In genomic region chr13:119649699-119650046, GRCm38 (mm10) we compare ENCODE assay signal across 22 mouse cellular contexts. TPM values are rescaled to one million over a fixed set of nuclear protein-coding genes. Genes with fewer than 3 reads are reported as not detected.
A peak's percentile ranks its signal among the peaks of the same experiment; 100 is the strongest.
DNase-seq lines count a peak whose midpoint lies in the region; ATAC-seq and TF ChIP-seq lines count a peak whose summit lies in the region.
"Had no signal": no experiment of that assay in that cellular context is flagged by ENCODE, and none has a peak within 500 bp of the region (broad histone marks: within the 10 kb centered on the region; RNA-seq: fewer than 3 reads in every experiment).

No protein-coding gene starts in this region.

- no peak overlapping the region for H3K4me3 ChIP-seq in forebrain, embryonic 10.5 days
- H3K4me3 ChIP-seq in forebrain, embryonic 11.5 days (ENCODE audit: low read depth, low read length): no peak overlapping the region
- peak overlapping the region; percentile 11; the same call in 1 of the 2 replicates for H3K4me3 ChIP-seq in left cerebral cortex, adult 2 months
- no peak overlapping the region for H3K4me3 ChIP-seq in forebrain, postnatal 0 days (ENCODE audit: low read depth, low read length)
- H3K4me3 ChIP-seq in myocyte: no peak overlapping the region
- H3K4me3 ChIP-seq in liver, embryonic 12.5 days: no peak overlapping the region
- H3K4me3 ChIP-seq: embryonic facial prominence, embryonic 15.5 days; heart, embryonic 15.5 days; limb, embryonic 10.5 days had no signal

- H3K9ac ChIP-seq in forebrain, embryonic 11.5 days (ENCODE audit: low read length): no peak overlapping the region
- 0 out of 2 replicates have a peak overlapping the region, but pooled peaks have one; percentile 31 for H3K9ac ChIP-seq in forebrain, postnatal 0 days
- no peak overlapping the region for H3K9ac ChIP-seq in liver, embryonic 12.5 days
- H3K9ac ChIP-seq: embryonic facial prominence, embryonic 15.5 days; heart, embryonic 15.5 days; lung, embryonic 14.5 days had no signal

- 0 out of 2 replicates have a peak overlapping the region, but pooled peaks have one; percentile 6 for H3K27ac ChIP-seq in forebrain, embryonic 10.5 days
- H3K27ac ChIP-seq in forebrain, embryonic 11.5 days (ENCODE audit: low read depth, low read length): no peak overlapping the region
- H3K27ac ChIP-seq in left cerebral cortex, adult 2 months: peak overlapping the region; percentile 75
- H3K27ac ChIP-seq in forebrain, postnatal 0 days (ENCODE audit: low read depth, low read length): peak overlapping the region; percentile 70
- H3K27ac ChIP-seq in liver, embryonic 12.5 days: no peak overlapping the region
- H3K27ac ChIP-seq: embryonic facial prominence, embryonic 15.5 days; heart, embryonic 15.5 days; limb, embryonic 10.5 days; macrophage; stomach, postnatal 0 days had no signal

- WGBS in forebrain, embryonic 10.5 days: 95% methylated on average over 1 of the region's 1 CpGs
- WGBS in forebrain, embryonic 11.5 days: 84% methylated on average over 1 of the region's 1 CpGs
- 69% methylated on average over 1 of the region's 1 CpGs for WGBS in forebrain, postnatal 0 days
- WGBS in liver, embryonic 12.5 days (ENCODE audit: insufficient replicate concordance): 50% methylated on average over 1 of the region's 1 CpGs

- H3K79me2 ChIP-seq in myocyte (ENCODE audit: control insufficient read depth, insufficient read depth): no peaks in the 10 kb centered on the region

- no peak for ATAC-seq in forebrain, embryonic 11.5 days (replicated peaks; ENCODE audit: low FRiP score)
- no peak for ATAC-seq in forebrain, postnatal 0 days
- no peak for ATAC-seq in liver, embryonic 12.5 days
- ATAC-seq: CD4-positive, CD25-positive, alpha-beta regulatory T cell, adult 4 months had no signal

- H3K4me1 ChIP-seq in forebrain, embryonic 10.5 days: peaks cover 8% of the 10 kb centered on the region
- H3K4me1 ChIP-seq in forebrain, embryonic 11.5 days (replicated peaks; ENCODE audit: control insufficient read depth, insufficient read depth, low read length): no peaks in the 10 kb centered on the region
- no peaks in the 10 kb centered on the region for H3K4me1 ChIP-seq in forebrain, postnatal 0 days (ENCODE audit: insufficient read depth)
- no peaks in the 10 kb centered on the region for H3K4me1 ChIP-seq in liver, embryonic 12.5 days
- H3K4me1 ChIP-seq: embryonic facial prominence, embryonic 15.5 days; heart, embryonic 15.5 days; limb, embryonic 10.5 days had no signal

- TF ChIP-seq POLR2A in myocyte (IDR thresholded peaks at IDR 0.05; ENCODE audit: insufficient read length, low read depth): no peak

- no peaks in the 10 kb centered on the region for H3K9me3 ChIP-seq in forebrain, embryonic 10.5 days
- H3K9me3 ChIP-seq in forebrain, embryonic 11.5 days (ENCODE audit: control insufficient read depth, low read length): no peaks in the 10 kb centered on the region
- H3K9me3 ChIP-seq in forebrain, postnatal 0 days (ENCODE audit: low read length): no peaks in the 10 kb centered on the region
- no peaks in the 10 kb centered on the region for H3K9me3 ChIP-seq in liver, embryonic 12.5 days (replicated peaks)
- H3K9me3 ChIP-seq: embryonic facial prominence, embryonic 15.5 days; G1E; heart, embryonic 15.5 days; limb, embryonic 10.5 days had no signal

- H3K4me2 ChIP-seq in forebrain, embryonic 11.5 days (ENCODE audit: low read depth, low read length, severe bottlenecking): no peak overlapping the region
- peak overlapping the region; percentile 30 for H3K4me2 ChIP-seq in forebrain, postnatal 0 days (ENCODE audit: low read depth)
- H3K4me2 ChIP-seq in myocyte (ENCODE audit: low read depth): peak overlapping the region; percentile 67
- no peak overlapping the region for H3K4me2 ChIP-seq in liver, embryonic 12.5 days
- H3K4me2 ChIP-seq: embryonic facial prominence, embryonic 15.5 days; heart, embryonic 15.5 days; liver, embryonic 11.5 days; lung, embryonic 14.5 days had no signal

- intact Hi-C loops in left cerebral cortex, adult 2 months (cut with DNase I): loop anchor here (5.0 kb wide), 1 partner anchor 93 kb away; no protein-coding TSS in a partner anchor
- intact Hi-C loops in left cerebral cortex, postnatal 36 days (cut with DNase I): loop anchor here (5.0 kb wide), 1 partner anchor 43 kb away; the partner anchor contains the start of gene Hmgcs1

- no peaks in the 10 kb centered on the region for H3K36me3 ChIP-seq in forebrain, embryonic 10.5 days (replicated peaks)
- no peaks in the 10 kb centered on the region for H3K36me3 ChIP-seq in forebrain, embryonic 11.5 days (ENCODE audit: control insufficient read depth, insufficient read depth, low read length)
- no peaks in the 10 kb centered on the region for H3K36me3 ChIP-seq in forebrain, postnatal 0 days (ENCODE audit: insufficient read depth)
- H3K36me3 ChIP-seq in myocyte (ENCODE audit: control insufficient read depth, insufficient read depth): no peaks in the 10 kb centered on the region
- no peaks in the 10 kb centered on the region for H3K36me3 ChIP-seq in liver, embryonic 12.5 days
- H3K36me3 ChIP-seq: embryonic facial prominence, embryonic 15.5 days; G1E; heart, embryonic 15.5 days; limb, embryonic 10.5 days had no signal

- no peak for DNase-seq in forebrain, embryonic 10.5 days (ENCODE audit: extremely low spot score, low spot score)
- DNase-seq in forebrain, embryonic 11.5 days (ENCODE audit: low spot score): no peak
- DNase-seq in left cerebral cortex, adult 2 months (ENCODE audit: extremely low spot score in 1 of 2, low spot score in 2 of 2): no peak
- DNase-seq in left cerebral cortex, postnatal 36 days (ENCODE audit: low spot score in 2 of 2): no peak
- DNase-seq in forebrain, postnatal 0 days: no peak
- DNase-seq in frontal cortex, adult 2 months (ENCODE audit: extremely low spot score in 1 of 2, low spot score in 1 of 2): no peak
- DNase-seq: cerebellum, adult 9-10 months; embryo, embryonic 11 days; kidney, adult 18-20 months; lung, embryonic 14.5 days; thymus, postnatal 25 days had no signal

- TF ChIP-seq CTCF in left cerebral cortex, adult 2 months (IDR thresholded peaks at IDR 0.05): no peak
- TF ChIP-seq CTCF in forebrain, postnatal 0 days (IDR thresholded peaks at IDR 0.05; ENCODE audit: low read depth): no peak

- no peaks in the 10 kb centered on the region for H3K27me3 ChIP-seq in forebrain, embryonic 10.5 days (ENCODE audit: poor library complexity, severe bottlenecking)
- H3K27me3 ChIP-seq in forebrain, embryonic 11.5 days (ENCODE audit: control insufficient read depth, insufficient read depth, low read length): no peaks in the 10 kb centered on the region
- no peaks in the 10 kb centered on the region for H3K27me3 ChIP-seq in forebrain, postnatal 0 days (ENCODE audit: insufficient read depth, low read length)
- no peaks in the 10 kb centered on the region for H3K27me3 ChIP-seq in myocyte (ENCODE audit: control insufficient read depth, insufficient read depth, insufficient read length)
- H3K27me3 ChIP-seq in liver, embryonic 12.5 days (replicated peaks): no peaks in the 10 kb centered on the region
- H3K27me3 ChIP-seq: embryonic facial prominence, embryonic 15.5 days; heart, embryonic 15.5 days had no signal

- H3ac ChIP-seq in myocyte (ENCODE audit: control insufficient read depth, insufficient read length): no peak overlapping the region

TF ChIP-seq in myocyte, 11 proteins besides CTCF, POLR2A, EP300 and RAD21:
- TF ChIP-seq SRF (IDR thresholded peaks at IDR 0.05; ENCODE audit: control insufficient read depth, insufficient read length, low read depth) (no peak), POLR2AphosphoS2 (IDR thresholded peaks at IDR 0.05; ENCODE audit: insufficient read length, low read depth) (no peak), REST (IDR thresholded peaks at IDR 0.05; ENCODE audit: insufficient read depth, insufficient read length) (no peak), MAX (IDR thresholded peaks at IDR 0.05; ENCODE audit: low read depth) (no peak), CEBPB (IDR thresholded peaks at IDR 0.05; ENCODE audit: insufficient read depth, poor library complexity, severe bottlenecking) (no peak), TCF12 (IDR thresholded peaks at IDR 0.05; ENCODE audit: insufficient read depth, poor library complexity, severe bottlenecking) (no peak), MYOG (IDR thresholded peaks at IDR 0.05; ENCODE audit: control insufficient read depth in 1 of 3, insufficient read depth in 1 of 3, insufficient read length in 2 of 3, low read depth in 2 of 3) (no peak), E2F4 (IDR thresholded peaks at IDR 0.05; ENCODE audit: insufficient read depth) (no peak), TCF3 (IDR thresholded peaks at IDR 0.05; ENCODE audit: insufficient read length, low read depth) (no peak), USF1 (IDR thresholded peaks at IDR 0.05; ENCODE audit: low read depth) (no peak)

RNA-seq across cellular contexts. Expression of gene Ccl28, which starts 26.1 kb away (rescaled TPM):
- 0.06 and 0.19 TPM in 2 replicates for polyA plus RNA-seq in forebrain, embryonic 10.5 days (2016; fragmentation: Nextera tagmentation; extraction: Ambion mirVana)
- polyA plus RNA-seq in forebrain, embryonic 11.5 days (2014; fragmentation: Nextera tagmentation; extraction: Ambion mirVana): 0.19 and 0.41 TPM in 2 replicates
- total RNA-seq in left cerebral cortex, adult 2 months (2021): 1 to 10 TPM in 1 of 2 experiments, under 1 TPM in 1; 0.84 to 1.1 TPM
- under 1 TPM; 0.75 to 0.86 TPM for total RNA-seq in left cerebral cortex, postnatal 36 days (2021)
- 3.3 and 4.5 TPM in 2 replicates for total RNA-seq in forebrain, postnatal 0 days (2014; rRNA removed)
- 0.09 and 0.22 TPM in 2 replicates for polyA plus RNA-seq in forebrain, postnatal 0 days (2015; fragmentation: Nextera tagmentation; extraction: Ambion mirVana)
- not detected for polyA plus RNA-seq in myocyte (2012; fragmentation: generic; extraction: Trizol)
- not detected in 2 replicates for polyA plus RNA-seq in liver, embryonic 12.5 days (2016; fragmentation: Nextera tagmentation; extraction: Ambion mirVana)
- 0.19 and 2.3 TPM in 2 replicates for polyA plus RNA-seq in frontal cortex, adult 2 months (2012; rRNA removed)
- total RNA-seq: neutrophil, adult 5-6 weeks had no signal
- polyA plus RNA-seq: CD4-positive, CD25-positive, alpha-beta regulatory T cell, adult 4 months; G1E; heart, embryonic 15.5 days; macrophage had no signal

RNA-seq across cellular contexts. Expression of gene Hmgcs1, which starts 40.5 kb away (rescaled TPM):
- 340 and 341 TPM in 2 replicates for polyA plus RNA-seq in forebrain, embryonic 10.5 days (2016; fragmentation: Nextera tagmentation; extraction: Ambion mirVana)
- polyA plus RNA-seq in forebrain, embryonic 11.5 days (2014; fragmentation: Nextera tagmentation; extraction: Ambion mirVana): 389 and 403 TPM in 2 replicates
- total RNA-seq in left cerebral cortex, adult 2 months (2021): 100 to 1,000 TPM; 234 to 239 TPM
- 100 to 1,000 TPM; 247 to 296 TPM for total RNA-seq in left cerebral cortex, postnatal 36 days (2021)
- total RNA-seq in forebrain, postnatal 0 days (2014; rRNA removed): 392 and 404 TPM in 2 replicates
- polyA plus RNA-seq in forebrain, postnatal 0 days (2015; fragmentation: Nextera tagmentation; extraction: Ambion mirVana): 334 and 452 TPM in 2 replicates
- polyA plus RNA-seq in myocyte (2012; fragmentation: generic; extraction: Trizol): 68.3 TPM
- polyA plus RNA-seq in liver, embryonic 12.5 days (2016; fragmentation: Nextera tagmentation; extraction: Ambion mirVana): 105 and 111 TPM in 2 replicates
- 174 and 189 TPM in 2 replicates for polyA plus RNA-seq in frontal cortex, adult 2 months (2012; rRNA removed)

Comparison
In these comparisons a context has a peak if more than half of its experiments do, and no peak if none do; other contexts are left out.
1. H3K27ac ChIP-seq: peak in forebrain, embryonic 10.5 days (single experiment), left cerebral cortex, adult 2 months (single experiment) and forebrain, postnatal 0 days (single experiment); none in forebrain, embryonic 11.5 days (single experiment) and liver, embryonic 12.5 days (single experiment).
2. H3K4me2 ChIP-seq: peak in forebrain, postnatal 0 days (single experiment) and myocyte (single experiment); none in forebrain, embryonic 11.5 days (single experiment) and liver, embryonic 12.5 days (single experiment).